Mouse (Mus musculus): ENCODE data around the gene C2cd4d.

Gene C2cd4d

DNA sequence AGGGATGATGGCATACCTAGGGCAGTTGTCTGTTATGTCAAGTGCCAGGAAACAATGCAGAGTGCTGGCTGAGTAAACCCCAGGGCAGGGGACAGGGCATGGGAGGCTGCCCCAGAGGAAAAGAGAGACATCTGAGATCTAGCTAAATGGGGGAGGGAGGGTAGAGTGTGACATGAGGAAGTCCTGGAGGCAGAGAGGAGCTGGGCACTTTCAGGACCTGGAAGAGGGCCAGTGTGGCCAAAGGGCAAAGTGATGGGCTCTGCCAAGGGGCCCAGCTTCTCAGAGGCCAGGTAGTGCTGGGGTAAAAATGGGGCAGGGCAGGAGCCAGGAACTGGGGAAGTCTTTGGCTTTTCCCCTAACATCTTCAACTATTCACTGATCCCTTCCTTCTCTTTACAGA, 12.4 kb downstream of the C2cd4d start:
- in situ Hi-C loops (cut with MboI; ENCODE audit: unreplicated experiment in 2 of 2): loop anchor here in 1 of 2 experiments (25.0 kb wide), 1 partner anchor 1012 kb away; no protein-coding TSS in a partner anchor

DNA sequence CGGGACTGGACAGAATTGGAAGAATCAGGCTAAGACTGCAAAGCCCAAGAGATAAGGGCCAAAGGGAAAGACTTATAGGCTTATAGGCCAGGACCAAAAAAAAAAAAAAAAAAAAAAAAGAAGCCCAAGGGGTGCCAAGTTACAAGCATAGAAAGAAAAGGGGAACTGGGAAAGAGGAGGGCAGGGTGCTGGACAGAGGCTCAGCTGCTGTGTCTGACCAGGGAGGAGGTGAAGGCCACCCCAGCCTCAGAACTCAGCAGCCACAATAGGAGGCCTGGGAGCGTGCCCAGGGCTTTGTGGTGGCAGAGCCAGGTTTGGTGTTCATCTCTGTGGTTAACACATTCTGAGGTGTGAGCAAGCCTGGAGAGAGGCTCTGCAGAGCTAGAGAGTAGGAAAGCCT, 12.9 kb downstream of the C2cd4d start:
- in situ Hi-C loops (cut with MboI; ENCODE audit: unreplicated experiment in 2 of 2): no loop called here

DNA sequence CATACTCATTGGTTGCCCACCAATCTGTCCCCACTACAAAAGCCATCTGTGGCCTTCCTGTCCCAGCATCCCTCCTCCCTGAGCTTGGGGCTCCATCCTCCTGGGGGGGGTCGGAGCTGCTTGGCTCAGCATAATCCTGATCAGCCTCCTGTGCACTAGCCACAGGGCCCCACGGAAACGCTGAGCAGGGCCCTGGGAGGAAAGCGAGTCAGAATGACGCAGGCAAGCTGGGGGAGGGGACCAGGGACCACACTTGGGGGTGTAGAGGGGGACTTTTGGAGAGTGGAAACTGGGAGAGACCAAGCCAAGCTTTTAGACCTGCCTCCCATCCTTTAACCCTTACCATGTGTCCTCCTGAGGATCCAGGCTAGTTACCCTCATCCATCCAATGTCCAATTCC, 13.6 kb downstream of the C2cd4d start:
- in situ Hi-C loops (cut with MboI; ENCODE audit: unreplicated experiment in 2 of 2): no loop called here

DNA sequence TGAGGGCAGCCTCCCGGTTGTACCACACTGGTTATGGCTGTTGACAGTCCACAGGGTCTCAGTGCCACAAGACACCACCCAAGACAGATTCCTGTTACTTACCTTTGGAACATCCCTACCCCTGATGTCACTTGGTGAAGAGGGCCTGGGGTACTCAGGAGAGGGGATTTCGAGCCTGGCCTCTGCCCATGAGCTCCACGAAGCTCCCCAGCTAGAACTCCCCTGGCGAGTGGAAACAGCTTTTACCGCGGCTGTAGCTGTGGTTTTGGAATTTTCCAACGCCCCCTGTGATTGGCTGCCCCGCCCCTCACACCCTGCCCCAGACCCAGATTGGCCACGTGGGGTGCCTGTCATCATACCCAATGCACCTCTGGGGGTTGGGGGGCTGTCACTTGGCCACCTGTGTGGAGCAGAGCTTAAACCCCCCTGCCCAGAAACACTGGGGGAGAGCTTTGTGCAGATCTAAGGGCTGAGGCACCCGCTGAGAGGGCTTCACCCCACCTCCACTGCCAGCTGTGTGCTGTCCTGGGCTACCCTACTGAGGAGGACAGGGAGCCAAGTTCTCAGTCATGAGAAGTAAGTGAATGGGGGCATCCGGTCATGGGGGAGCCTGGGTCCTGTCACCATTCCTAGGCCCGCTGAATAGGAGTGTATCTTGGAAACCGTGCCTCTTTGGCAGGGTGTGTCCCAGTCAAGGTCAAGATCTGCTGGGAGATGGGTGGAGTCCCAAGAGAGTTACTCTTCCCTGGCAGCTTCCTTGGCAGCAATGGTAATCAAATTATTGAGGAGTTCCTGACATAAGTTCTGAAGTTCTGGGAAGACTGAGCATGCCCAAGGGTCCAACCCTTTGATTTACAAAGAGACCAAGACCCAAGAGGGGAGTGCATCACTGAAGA, 15.0 kb downstream of the C2cd4d start:
- in situ Hi-C loops (cut with MboI; ENCODE audit: unreplicated experiment in 2 of 2): no loop called here

DNA sequence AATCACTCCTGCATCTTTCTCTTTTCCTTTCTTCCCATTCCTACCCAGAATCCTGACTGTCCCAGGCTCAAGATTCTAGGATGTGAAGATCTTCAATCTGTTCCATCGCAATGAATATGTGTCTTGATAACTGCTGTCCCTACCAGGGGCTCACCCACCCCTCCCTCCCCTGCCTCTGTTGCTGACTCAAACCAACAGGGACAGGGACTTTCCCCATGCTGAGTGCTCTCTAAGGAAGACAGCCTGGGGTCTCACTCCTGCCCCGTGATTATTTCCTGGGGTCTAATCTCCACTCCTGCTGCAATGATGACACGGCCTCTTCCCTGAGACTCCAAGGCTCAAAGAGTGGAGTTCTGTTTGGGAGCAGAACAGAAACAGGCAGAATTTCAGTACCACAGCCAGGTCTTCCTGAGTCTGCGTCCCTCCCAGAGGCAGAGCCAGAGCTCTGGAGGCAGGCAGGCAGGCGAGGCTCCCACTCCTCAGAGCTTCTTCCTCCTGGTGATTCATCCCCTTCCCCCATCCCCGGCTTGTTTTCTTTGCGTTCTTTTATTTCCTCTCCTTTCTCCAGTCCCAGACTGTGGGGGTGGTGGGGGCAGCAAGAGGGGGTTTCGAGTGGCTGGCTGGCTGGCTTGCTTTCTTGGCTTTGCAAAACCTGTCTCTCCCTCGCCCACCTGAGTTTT, 17.7 kb downstream of the C2cd4d start:
- in situ Hi-C loops (cut with MboI; ENCODE audit: unreplicated experiment in 2 of 2): no loop called here

DNA sequence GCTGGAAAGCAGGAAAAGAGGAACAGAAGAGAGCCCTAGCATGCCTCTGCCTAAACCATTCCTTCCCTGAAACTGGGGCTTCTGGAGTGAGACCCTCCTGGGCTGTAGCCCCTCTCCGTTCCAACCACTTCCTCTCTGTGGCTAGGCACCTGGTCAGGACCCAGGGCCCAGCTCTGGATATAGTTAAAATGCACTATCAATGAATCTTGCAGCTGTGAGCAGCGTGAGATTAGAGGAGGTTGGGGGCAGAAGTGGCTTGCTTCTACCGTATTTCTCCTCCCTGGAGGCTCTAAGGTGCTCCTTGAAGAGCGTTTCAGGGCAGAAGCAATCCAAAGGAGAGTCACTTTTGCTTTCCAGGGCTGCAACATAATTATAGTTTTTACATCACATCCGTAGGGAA, 20.1 kb downstream of the C2cd4d start:
- in situ Hi-C loops (cut with MboI; ENCODE audit: unreplicated experiment in 2 of 2): no loop called here

DNA sequence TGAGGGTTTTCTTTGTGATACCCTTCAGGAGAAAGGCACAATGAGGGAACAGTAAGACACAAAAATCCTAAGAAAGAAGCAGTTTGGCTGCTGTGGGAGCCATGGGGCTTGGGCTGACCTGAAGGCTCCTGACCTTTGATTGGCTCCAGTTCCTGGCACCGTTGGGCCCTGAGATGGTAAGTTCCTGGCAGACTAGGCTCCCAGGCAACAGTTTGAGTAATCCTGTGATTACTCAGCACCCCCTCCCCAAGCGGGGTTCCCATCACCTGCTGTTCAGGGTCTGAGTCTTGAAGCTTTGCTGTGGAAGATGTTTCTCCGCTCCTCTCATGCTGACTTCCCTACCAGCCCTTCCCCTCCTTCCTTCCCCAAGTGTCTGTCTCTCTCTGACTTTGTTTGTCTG, 21.2 kb downstream of the C2cd4d start:
- in situ Hi-C loops (cut with MboI; ENCODE audit: unreplicated experiment in 2 of 2): no loop called here

DNA sequence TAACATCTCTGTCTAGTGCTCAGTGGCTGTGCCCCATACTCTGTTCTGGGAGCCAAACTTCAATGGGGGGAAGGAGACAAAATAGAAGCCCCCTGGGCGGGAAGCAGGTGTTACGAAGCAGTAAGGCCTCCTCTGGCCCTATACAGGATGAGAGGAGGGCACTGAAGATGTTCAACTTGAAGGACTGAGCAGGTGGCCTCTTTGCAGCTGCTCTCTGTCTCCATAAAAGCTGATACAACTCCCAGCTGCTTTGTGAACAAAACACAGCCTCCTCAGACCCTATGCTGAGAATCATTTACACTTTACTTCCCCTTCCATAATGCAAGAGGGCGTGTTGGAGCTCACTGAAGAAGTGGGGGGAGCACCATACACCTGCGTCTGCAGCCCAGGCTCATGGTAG, 24.4 kb downstream of the C2cd4d start:
- in situ Hi-C loops (cut with MboI; ENCODE audit: unreplicated experiment in 2 of 2): no loop called here

DNA sequence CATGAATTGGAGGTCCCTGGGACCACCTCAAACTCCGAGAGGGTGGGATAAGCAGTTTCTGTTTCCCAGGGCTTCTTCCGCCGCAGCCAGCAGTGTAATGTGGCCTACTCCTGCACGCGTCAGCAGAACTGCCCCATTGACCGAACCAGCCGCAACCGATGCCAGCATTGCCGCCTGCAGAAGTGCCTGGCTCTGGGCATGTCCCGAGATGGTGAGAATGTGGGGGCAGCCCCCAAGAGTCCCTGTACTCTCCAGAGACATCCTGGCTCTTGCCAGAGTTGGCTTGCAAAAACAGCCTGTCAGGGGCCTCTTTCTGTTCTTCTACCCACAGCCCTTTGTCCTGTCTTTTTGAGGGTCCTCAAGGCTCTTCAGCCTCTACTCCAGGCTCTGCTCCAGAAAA, 25.2 kb downstream of the C2cd4d start:
- in situ Hi-C loops (cut with MboI; ENCODE audit: unreplicated experiment in 2 of 2): no loop called here

DNA sequence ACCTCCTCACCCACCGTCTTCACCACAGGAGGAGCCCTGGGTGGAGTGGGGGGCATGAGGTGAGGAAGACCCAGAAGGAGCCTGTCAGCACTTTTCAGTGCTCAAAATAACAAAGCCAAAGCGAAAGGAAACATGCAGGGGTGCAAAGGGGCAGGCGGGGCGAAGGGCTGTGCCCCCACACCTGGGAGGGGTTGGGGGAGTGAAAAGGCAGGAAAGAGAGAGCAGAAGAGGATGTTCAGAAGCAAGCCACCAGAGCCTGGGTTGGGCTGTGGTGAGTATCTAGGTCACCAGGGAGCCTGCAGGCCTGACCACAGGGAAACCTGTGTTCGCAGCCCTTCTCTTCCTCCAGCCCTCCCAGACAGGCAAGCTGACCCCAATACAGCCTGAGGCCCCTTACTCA, 25.8 kb downstream of the C2cd4d start:
- in situ Hi-C loops (cut with MboI; ENCODE audit: unreplicated experiment in 2 of 2): no loop called here

DNA sequence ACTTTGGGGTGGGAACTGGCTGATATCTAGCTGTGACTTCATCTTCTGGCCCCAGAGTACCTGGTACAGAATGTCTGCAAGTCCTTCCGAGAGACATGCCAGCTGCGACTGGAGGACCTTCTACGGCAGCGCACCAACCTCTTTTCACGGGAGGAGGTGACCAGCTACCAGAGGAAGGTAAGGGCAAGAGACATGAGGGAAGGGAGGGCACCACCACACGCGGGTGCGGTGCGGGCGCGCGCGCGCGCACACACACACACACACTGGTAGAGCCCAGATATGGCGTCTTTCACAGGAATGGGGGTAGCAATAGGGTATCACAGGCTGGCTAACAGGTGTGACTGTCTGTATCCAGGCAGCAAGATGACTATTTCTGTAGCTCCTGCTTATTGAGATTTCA, 27.2 kb downstream of the C2cd4d start:
- in situ Hi-C loops (cut with MboI; ENCODE audit: unreplicated experiment in 2 of 2): no loop called here

DNA sequence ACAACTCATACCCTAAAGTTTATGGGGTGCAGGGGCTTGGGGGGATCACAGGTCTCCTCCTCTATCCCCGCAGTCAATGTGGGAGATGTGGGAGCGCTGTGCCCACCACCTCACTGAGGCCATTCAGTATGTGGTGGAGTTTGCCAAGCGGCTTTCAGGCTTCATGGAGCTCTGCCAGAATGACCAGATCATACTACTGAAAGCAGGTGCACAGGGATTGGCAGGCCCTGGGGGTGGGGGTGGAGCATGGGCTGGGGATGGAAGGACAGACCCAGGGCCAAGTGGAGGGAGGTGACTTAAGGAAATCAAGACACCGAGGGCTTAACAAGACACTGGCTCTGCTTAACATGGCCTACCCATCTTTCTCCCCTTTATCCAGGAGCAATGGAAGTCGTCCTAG, 28.8 kb downstream of the C2cd4d start:
- in situ Hi-C loops (cut with MboI; ENCODE audit: unreplicated experiment in 2 of 2): no loop called here

DNA sequence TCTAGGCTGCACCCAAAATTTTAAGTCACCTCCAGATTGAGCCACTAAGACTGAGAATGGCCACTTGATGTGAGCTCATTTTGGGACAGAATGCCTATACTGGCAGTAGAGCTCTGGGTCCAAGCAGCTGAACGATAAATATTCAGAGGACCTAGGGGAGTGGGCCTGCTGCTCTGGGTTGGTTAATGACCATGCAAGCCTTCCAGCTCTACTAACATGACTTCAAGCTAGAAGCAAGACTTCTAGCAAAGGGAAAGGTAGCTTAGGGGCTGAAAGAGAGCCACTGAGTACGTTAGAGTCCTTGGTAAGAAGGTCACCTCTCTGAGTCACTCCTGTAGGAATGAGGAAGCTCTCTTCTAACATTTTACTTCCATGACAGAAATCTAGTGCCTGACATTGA, 29.9 kb downstream of the C2cd4d start:
- in situ Hi-C loops (cut with MboI; ENCODE audit: unreplicated experiment in 2 of 2): no loop called here

DNA sequence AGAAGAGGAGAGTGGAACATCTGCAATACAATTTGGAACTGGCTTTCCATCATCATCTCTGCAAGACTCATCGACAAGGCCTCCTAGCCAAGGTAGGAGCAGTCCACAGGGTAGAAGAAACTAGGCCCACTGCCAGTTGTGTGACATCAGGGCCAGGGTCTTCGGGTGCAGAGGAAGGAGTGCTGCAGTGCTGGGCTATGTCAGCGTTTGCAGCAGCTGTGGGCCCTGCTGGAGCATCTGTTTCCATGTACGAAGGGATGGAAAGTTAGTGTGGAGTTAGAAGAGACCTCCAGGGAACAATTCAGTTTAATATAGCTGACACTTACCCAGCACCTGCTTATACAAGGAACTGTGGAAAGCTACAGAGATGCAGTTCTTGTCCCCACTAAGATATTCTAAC, 30.8 kb downstream of the C2cd4d start:
- in situ Hi-C loops (cut with MboI; ENCODE audit: unreplicated experiment in 2 of 2): no loop called here

DNA sequence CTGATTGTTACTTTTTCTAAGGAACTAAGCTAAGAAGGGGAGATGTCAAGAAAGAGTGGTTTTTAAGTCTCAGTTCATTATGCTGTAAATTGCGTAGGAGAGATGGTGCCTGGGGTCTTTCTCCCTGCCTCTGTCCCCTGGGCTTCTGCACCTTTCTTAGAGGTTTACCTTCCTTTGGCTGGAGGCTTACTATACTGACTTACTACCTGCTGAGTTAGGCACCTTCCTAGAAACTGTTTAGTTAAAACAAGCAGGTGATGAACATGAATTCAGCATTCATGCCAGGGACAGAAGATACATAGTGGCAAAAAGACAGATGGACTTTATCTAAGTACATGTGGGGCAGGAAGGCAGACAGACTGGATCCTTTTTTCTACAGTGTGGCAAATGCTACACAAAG, 34.1 kb downstream of the C2cd4d start:
- in situ Hi-C loops (cut with MboI; ENCODE audit: unreplicated experiment in 2 of 2): no loop called here

DNA sequence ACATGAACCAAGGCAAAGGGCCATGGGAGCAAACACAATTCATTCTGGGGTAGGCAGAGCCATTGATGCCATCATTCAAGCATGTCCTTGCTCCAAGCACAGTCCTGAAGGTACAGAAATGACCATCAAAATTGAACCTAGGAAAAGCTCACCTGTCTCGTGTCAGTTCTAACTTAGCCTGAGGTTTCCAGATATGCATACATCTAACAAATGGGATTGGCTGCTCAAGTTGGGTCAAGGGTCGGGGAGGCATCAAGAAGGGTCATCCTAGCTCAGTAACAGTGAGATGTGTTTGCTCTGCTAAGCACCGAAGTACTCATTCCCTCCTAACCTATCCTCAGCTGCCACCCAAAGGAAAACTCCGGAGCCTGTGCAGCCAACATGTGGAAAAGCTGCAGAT, 34.6 kb downstream of the C2cd4d start:
- in situ Hi-C loops (cut with MboI; ENCODE audit: unreplicated experiment in 2 of 2): no loop called here

DNA sequence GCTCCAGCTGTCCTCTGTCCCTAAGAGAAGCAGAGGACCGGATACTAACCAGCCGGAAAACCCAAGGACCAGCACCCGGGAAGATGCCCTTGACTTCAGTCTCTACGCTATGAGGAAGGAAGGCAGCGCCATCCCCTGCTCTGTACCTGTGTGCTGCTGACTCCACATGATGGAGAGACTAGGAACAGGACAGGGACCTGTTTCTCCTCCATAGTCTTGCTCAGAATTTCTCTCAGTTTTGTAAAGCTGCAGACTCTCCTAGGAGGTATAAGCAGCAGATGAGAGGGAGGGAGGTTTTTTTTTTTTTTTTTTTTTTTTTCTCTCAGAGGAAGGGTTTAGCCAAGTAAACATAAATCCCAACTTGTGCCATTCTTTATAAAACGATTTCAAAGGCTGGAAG, 36.0 kb downstream of the C2cd4d start, which contains the start of gene Lingo4:
TSS of gene Lingo4 (plus strand) at position 301 of the 400 bp plus-strand sequence.
- in situ Hi-C loops (cut with MboI; ENCODE audit: unreplicated experiment in 2 of 2): no loop called here

DNA sequence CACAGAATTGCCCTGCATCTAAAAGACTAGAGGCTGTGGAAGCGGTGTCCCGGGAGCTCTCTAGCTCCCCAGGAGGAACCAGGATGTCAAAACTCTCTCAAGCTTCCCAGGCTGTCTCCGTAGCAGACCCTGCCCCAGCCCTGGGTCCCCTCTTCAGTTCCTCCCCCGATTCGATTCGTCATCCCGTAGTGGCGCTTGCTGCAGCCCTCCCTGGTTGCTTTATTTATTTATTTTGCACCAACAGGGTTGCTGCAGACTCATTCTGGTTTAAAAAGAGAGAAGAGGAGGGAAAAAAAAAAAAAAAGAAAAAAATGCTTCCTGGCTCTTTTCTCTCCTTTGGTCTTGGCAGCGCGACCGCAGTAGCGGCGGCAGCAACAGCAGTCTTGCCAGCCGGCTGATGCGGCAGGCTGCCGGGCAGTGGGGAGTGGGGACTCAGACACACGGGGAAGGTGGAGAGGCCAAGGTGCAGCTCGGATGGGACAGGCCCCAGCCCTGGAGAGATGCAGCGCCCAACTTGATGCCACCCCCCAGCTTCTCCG, 36.8 kb downstream of the C2cd4d start:
- in situ Hi-C loops (cut with MboI; ENCODE audit: unreplicated experiment in 2 of 2): no loop called here

DNA sequence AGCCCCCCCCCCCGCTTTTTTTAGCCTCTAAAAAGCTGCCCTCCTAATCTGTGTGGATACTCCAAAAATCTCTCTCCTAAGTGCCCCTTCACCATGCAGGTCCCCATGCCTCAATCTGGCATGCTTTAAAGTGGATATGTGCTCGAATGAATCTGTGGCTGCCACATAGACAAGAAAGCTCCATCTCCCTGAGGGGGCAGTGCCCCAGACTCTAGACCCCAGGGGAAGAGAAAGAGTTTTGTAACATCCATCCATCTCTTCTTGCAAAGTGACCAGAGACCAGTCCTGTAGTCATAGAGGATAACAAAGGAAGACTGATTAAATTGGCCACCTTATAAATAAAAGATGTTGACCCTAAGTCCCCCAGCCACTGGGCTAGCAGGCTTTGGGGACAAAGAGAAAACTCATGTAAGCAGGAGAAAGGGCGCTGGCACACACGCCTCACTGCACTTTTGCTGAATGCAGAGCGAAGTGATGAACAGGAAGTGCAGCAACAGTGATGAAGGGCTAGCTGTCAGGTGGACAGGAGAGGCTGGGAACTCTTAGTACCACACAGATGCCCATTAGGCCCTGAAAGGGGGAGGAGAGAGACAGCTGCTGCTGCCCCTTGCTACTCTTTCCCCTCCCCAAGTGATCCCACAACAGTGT, 37.5 kb downstream of the C2cd4d start:
- in situ Hi-C loops (cut with MboI; ENCODE audit: unreplicated experiment in 2 of 2): no loop called here

DNA sequence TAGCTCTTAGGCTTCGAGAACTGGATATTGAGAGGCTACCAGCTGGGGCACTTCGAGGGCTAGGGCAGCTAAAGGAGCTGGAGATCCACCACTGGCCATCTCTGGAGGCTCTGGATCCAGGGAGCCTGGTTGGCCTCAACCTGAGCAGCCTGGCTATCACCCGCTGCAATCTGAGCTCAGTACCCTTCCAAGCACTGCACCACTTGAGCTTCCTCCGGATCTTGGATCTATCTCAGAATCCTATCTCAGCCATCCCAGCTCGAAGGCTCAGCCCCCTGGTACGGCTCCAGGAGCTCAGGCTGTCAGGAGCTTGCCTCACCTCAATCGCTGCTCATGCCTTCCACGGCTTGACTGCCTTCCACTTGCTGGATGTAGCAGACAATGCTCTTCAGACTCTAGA, 40.2 kb downstream of the C2cd4d start:
- in situ Hi-C loops (cut with MboI; ENCODE audit: unreplicated experiment in 2 of 2): no loop called here

DNA sequence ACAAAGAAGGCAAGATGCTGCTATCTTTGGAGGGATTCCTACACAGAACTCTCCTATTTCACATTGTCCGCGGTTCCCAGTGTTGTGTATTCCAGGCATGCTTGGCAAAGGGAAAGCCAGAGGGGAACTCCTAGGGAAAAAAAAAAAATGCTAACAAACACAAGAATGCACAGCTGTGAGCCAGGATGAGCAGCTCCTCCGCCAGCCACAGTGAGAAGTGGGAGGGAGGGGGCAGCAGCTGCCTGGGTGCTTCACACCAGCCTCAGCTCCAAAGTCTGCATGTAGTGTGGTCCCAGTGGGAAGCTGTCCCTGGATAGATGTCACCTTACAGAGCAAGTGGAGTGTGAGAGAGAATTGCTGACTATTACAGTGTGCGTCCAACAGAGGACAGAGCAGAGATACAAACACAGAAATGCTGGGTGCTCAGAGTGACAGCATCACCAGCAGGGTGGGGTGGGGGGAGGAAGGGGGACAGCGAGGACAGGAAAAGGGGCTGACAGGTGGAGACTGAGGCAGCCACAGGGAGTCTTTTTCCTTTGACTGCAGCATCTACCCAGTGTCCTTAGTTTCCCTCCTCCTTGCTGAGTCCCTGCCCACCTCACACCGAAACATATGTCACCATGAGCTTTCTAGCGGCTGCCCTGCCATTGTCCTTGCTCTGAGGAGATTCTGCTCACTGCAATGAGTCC, 42.3 kb downstream of the C2cd4d start:
- in situ Hi-C loops (cut with MboI; ENCODE audit: unreplicated experiment in 2 of 2): no loop called here
